Mouse (Mus musculus): ENCODE data around the gene Dennd1c. TPM values are rescaled to one million over a fixed set of nuclear protein-coding genes. Genes with fewer than 3 reads are reported as not detected.

Dennd1c gene
- polyA plus RNA-seq, 1 experiment from 2014 or later = 1.7 TPM

- Histone ChIP-seq H3K9ac (no peak overlapping the region), H3K4me1 (peaks cover 7% of the 10 kb centered on the region), H3K9me3 (no peaks in the 10 kb centered on the region), H3K27ac (replicated peaks) (no peak overlapping the region), H3K4me3 (0 out of 2 replicates have a peak overlapping the region, but pooled peaks have one; percentile 9), H3K36me3 (no peaks in the 10 kb centered on the region), H3K27me3 (replicated peaks) (peaks cover 42% of the 10 kb centered on the region), H3K4me2 (no peak overlapping the region)
- ATAC-seq (ENCODE audit: extremely low read depth, insufficient number of reproducible peaks, low FRiP score, low TSS enrichment) = no peak
- WGBS = 36% methylated on average over 8 of the region's 8 CpGs
These were observed 39.3 kb downstream of the Dennd1c start for GRCm38 (mm10) chr17:57038978-57039377.

DNA sequence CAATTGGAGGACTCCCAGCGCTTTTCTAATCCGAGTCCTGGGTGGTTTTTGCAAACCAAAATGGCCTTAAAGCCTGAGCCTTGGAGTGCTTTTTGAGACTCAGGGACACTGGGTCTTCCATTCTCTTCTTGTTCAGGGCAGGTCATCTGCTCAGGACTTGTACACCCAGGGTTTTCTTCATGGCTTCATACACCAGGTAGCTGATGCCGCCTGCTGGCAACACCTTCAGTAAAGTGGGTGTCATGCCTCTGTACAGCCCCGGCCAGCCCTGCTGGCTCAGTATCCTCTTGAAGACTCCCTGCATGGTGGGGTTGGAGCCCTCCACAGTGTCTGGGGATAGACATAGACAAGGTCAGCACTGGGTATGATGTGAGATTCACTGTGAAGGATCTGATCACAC lies 45.5 kb downstream of the Dennd1c start:
- no peak overlapping the region for H3K9ac ChIP-seq
- no peak overlapping the region; the same call in 1 of the 2 replicates for H3K4me3 ChIP-seq
- peaks cover 15% of the 10 kb centered on the region for H3K27me3 ChIP-seq (replicated peaks)
- ATAC-seq (ENCODE audit: extremely low read depth, insufficient number of reproducible peaks, low FRiP score, low TSS enrichment) = no peak
- H3K4me1 ChIP-seq = peaks cover 23% of the 10 kb centered on the region
- H3K27ac ChIP-seq (replicated peaks) = no peak overlapping the region
- H3K9me3 ChIP-seq = no peaks in the 10 kb centered on the region
- 85% methylated on average over 4 of the region's 4 CpGs for WGBS
- peaks cover 12% of the 10 kb centered on the region for H3K36me3 ChIP-seq
- peak overlapping the region; percentile 73; the same call in 1 of the 2 replicates for H3K4me2 ChIP-seq

DNA sequence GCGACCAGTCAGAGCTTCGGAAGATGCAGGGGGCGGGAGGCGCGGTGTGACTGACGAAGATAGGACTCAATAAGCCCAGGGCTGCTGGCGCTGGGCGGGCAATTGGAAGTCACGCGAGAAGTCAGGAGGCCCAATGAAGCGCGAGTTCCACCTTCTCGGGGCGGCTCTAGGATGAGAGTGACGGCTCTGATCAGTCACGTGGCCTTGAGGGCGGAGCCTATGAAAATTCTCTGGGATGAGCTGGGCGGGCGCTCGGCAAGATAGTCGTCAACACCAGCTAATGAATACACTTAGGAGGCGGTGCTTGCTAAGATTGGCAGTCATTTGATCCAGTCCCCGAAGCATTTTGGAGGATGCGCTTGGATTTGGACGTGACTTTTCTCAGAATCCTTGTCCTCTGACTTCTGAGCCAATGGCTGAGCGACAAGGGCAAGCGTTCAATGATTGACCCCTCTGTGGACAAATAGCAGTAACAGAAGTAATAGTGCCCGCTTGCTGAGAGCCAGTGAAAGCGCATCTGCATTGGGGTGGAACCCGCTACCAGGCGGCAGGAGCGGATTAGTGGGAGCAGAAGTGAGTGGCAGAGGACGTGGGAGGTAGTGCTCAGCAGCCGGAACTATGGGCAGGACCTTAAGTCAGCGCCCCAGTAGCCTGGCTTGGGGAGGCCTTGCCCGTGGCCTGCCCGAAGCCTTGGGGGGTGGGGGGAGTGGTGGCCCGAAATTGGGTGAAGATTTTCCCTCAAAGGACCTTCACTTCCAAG lies 46.5 kb downstream of the Dennd1c start:
- H3K36me3 ChIP-seq = peaks cover 22% of the 10 kb centered on the region
- peaks cover 5% of the 10 kb centered on the region; the same call in 1 of the 2 replicates for H3K27me3 ChIP-seq (replicated peaks)
- peaks cover 23% of the 10 kb centered on the region for H3K4me1 ChIP-seq
- peak overlapping the region; percentile 89 for H3K27ac ChIP-seq (replicated peaks)
- ATAC-seq (ENCODE audit: extremely low read depth, insufficient number of reproducible peaks, low FRiP score, low TSS enrichment) = peak; percentile 96
- H3K4me3 ChIP-seq = peak overlapping the region; percentile 95
- no peaks in the 10 kb centered on the region for H3K9me3 ChIP-seq
- WGBS = under 1% methylated on average over 38 of the region's 38 CpGs
- peak overlapping the region; percentile 77 for H3K9ac ChIP-seq
- peak overlapping the region; percentile 73 for H3K4me2 ChIP-seq

- WGBS = under 1% methylated on average over 87 of the region's 99 CpGs
- peak; percentile 1; the same call in 1 of the 2 replicates for ATAC-seq (ENCODE audit: extremely low read depth, insufficient number of reproducible peaks, low FRiP score, low TSS enrichment)
- Histone ChIP-seq H3K27me3 (replicated peaks) (no peaks in the 10 kb centered on the region), H3K4me1 (peaks cover 23% of the 10 kb centered on the region), H3K4me2 (peak within 1 kb of the TSS; percentile 92), H3K9me3 (no peaks in the 10 kb centered on the region), H3K4me3 (peak within 1 kb of the TSS; percentile 95), H3K36me3 (peaks cover 29% of the 10 kb centered on the region), H3K27ac (replicated peaks) (peak within 1 kb of the TSS; percentile 94), H3K9ac (peak within 1 kb of the TSS; percentile 100)
These were observed 47.2 kb downstream of the Dennd1c start, which contains the start of gene Khsrp for GRCm38 (mm10) chr17:57030931-57031660. Gene Khsrp, minus strand, starts transcription at chr17:57031522.

DNA sequence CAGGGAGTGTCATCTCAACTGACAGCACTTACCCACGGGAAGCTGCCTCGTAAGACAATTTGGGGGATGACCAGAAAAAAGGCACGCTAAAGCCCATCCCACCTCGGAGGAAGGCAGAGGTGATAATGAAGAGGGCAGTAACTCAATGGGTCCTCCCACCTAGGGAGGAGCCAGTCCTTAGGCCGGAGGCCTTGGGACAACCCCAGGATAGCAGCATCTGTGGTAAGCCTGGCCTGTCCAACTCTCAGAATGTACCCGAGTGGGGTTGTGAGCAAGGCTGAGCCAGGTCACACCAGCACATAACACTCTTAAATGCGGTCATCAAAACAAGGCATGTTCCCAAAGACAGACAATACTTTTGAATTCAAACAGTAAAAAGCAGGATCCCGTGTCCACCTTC lies 48.6 kb downstream of the Dennd1c start:
- no peaks in the 10 kb centered on the region for H3K27me3 ChIP-seq (replicated peaks)
- peak overlapping the region; percentile 92 for H3K4me2 ChIP-seq
- ATAC-seq (ENCODE audit: extremely low read depth, insufficient number of reproducible peaks, low FRiP score, low TSS enrichment) = no peak
- peaks cover 43% of the 10 kb centered on the region for H3K36me3 ChIP-seq
- no peaks in the 10 kb centered on the region for H3K9me3 ChIP-seq
- H3K4me1 ChIP-seq = peaks cover 23% of the 10 kb centered on the region
- H3K4me3 ChIP-seq = peak overlapping the region; percentile 95
- peak overlapping the region; percentile 100 for H3K9ac ChIP-seq
- WGBS = 24% methylated on average over 8 of the region's 8 CpGs
- H3K27ac ChIP-seq (replicated peaks) = peak overlapping the region; percentile 94; the same call in 1 of the 2 replicates

DNA sequence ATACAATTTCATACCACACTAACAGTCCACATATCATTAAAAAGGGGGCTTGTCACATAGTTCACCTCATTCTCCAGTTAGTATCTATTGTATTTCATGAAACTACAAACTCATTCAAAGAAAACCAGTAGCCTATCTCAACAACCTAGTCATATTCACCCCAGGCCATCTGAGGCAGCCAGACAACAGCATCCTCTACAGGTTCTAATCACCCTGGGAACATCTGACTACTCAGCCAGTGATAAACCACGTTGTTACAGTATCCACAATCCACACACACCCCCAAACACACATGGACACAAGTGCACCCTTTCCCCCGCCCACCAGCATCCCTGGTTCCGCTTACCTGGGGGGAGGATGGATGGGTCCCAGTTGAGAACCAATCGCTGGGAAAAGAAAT lies 50.8 kb downstream of the Dennd1c start:
- Histone ChIP-seq H3K27ac (replicated peaks) (no peak overlapping the region), H3K9me3 (no peaks in the 10 kb centered on the region), H3K4me3 (no peak overlapping the region), H3K9ac (no peak overlapping the region), H3K4me2 (no peak overlapping the region), H3K27me3 (replicated peaks) (no peaks in the 10 kb centered on the region), H3K36me3 (peaks cover 66% of the 10 kb centered on the region), H3K4me1 (peaks cover 20% of the 10 kb centered on the region)
- 84% methylated on average over 4 of the region's 4 CpGs for WGBS
- ATAC-seq (ENCODE audit: extremely low read depth, insufficient number of reproducible peaks, low FRiP score, low TSS enrichment) = no peak

GRCm38 (mm10) chr17:57020960-57021359 lies 57.4 kb downstream of the Dennd1c start:
- Histone ChIP-seq H3K4me3 (no peak overlapping the region), H3K9me3 (no peaks in the 10 kb centered on the region), H3K9ac (no peak overlapping the region), H3K27me3 (replicated peaks) (no peaks in the 10 kb centered on the region), H3K27ac (replicated peaks) (no peak overlapping the region), H3K36me3 (peaks cover 68% of the 10 kb centered on the region), H3K4me2 (no peak overlapping the region), H3K4me1 (no peaks in the 10 kb centered on the region)
- ATAC-seq (ENCODE audit: extremely low read depth, insufficient number of reproducible peaks, low FRiP score, low TSS enrichment) = no peak
- WGBS = 82% methylated on average over 5 of the region's 5 CpGs

DNA sequence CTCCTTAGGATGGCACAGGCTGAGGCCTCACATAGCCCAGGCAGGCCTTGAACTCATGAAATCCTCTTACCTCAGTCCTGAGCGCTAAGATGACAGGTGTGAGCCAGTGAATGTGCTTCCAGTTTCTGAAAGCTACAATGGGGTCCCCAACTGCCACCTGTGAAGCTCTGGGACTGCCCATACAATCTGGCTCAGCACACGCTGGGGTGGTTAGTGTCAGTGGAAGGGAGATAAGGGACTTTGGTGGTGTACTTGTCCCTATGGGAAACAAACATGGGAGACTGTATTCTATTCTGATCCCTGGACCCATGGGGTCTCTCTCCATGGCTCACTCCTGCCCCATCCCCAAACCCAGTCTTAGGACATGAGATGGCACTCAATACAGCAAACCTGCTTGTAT lies 58.6 kb downstream of the Dennd1c start:
- WGBS = 69% methylated on average over 2 of the region's 2 CpGs
- no peak overlapping the region for H3K9ac ChIP-seq
- H3K36me3 ChIP-seq = peaks cover 55% of the 10 kb centered on the region

More for the DNA sequence above, 58.6 kb downstream of the Dennd1c start:
- no peak overlapping the region for H3K27ac ChIP-seq (replicated peaks)
- H3K4me3 ChIP-seq = no peak overlapping the region
- H3K27me3 ChIP-seq (replicated peaks) = no peaks in the 10 kb centered on the region
- H3K4me2 ChIP-seq = no peak overlapping the region
- no peaks in the 10 kb centered on the region for H3K9me3 ChIP-seq
- H3K4me1 ChIP-seq = no peaks in the 10 kb centered on the region
- no peak for ATAC-seq (ENCODE audit: extremely low read depth, insufficient number of reproducible peaks, low FRiP score, low TSS enrichment)

Other genes with a start within 250 kb of the Dennd1c start
- 4.7 and 4.9 TPM in 2 replicates for gene Rfx2, start 247.5 kb downstream of the Dennd1c start, polyA plus RNA-seq (2015; fragmentation: Nextera tagmentation; extraction: Ambion mirVana)
- gene Acsbg2, start 204.1 kb downstream of the Dennd1c start, polyA plus RNA-seq (2015; fragmentation: Nextera tagmentation; extraction: Ambion mirVana) = not detected in 2 replicates
- 0.24 and 0.37 TPM in 2 replicates for gene 1700061G19Rik, start 203.0 kb downstream of the Dennd1c start, polyA plus RNA-seq (2015; fragmentation: Nextera tagmentation; extraction: Ambion mirVana)
- 32.6 and 34.8 TPM in 2 replicates for gene Mllt1, start 143.1 kb downstream of the Dennd1c start, polyA plus RNA-seq (2015; fragmentation: Nextera tagmentation; extraction: Ambion mirVana)
- 0.06 TPM in 1 of 2 replicates, not detected in the other for gene Acer1, start 96.4 kb downstream of the Dennd1c start, polyA plus RNA-seq (2015; fragmentation: Nextera tagmentation; extraction: Ambion mirVana)
- 110 and 125 TPM in 2 replicates for gene Clpp, start 88.2 kb downstream of the Dennd1c start, polyA plus RNA-seq (2015; fragmentation: Nextera tagmentation; extraction: Ambion mirVana)
- 45.7 and 56.8 TPM in 2 replicates for gene Alkbh7, start 81.2 kb downstream of the Dennd1c start, polyA plus RNA-seq (2015; fragmentation: Nextera tagmentation; extraction: Ambion mirVana)
- 0.35 TPM in 1 of 2 replicates, not detected in the other for gene Pspn, start 78.5 kb downstream of the Dennd1c start, polyA plus RNA-seq (2015; fragmentation: Nextera tagmentation; extraction: Ambion mirVana)
- gene Gtf2f1, start 67.2 kb downstream of the Dennd1c start, polyA plus RNA-seq (2015; fragmentation: Nextera tagmentation; extraction: Ambion mirVana) = 32.8 and 35.1 TPM in 2 replicates
- 0.37 and 0.48 TPM in 2 replicates for gene Gm17949, start 67.0 kb downstream of the Dennd1c start, polyA plus RNA-seq (2015; fragmentation: Nextera tagmentation; extraction: Ambion mirVana)
- 29.0 and 30.5 TPM in 2 replicates for gene Khsrp, start 47.0 kb downstream of the Dennd1c start, polyA plus RNA-seq (2015; fragmentation: Nextera tagmentation; extraction: Ambion mirVana)
- not detected in 2 replicates for gene Slc25a41, start 36.9 kb downstream of the Dennd1c start, polyA plus RNA-seq (2015; fragmentation: Nextera tagmentation; extraction: Ambion mirVana)
- gene Crb3, start 19.4 kb downstream of the Dennd1c start, polyA plus RNA-seq (2015; fragmentation: Nextera tagmentation; extraction: Ambion mirVana) = 2.3 and 2.5 TPM in 2 replicates
- gene Slc25a23, start 18.7 kb downstream of the Dennd1c start, polyA plus RNA-seq (2015; fragmentation: Nextera tagmentation; extraction: Ambion mirVana) = 13.2 and 14.0 TPM in 2 replicates
- 7.9 and 9.7 TPM in 2 replicates for gene Tubb4a, start 9.3 kb upstream of the Dennd1c start, polyA plus RNA-seq (2015; fragmentation: Nextera tagmentation; extraction: Ambion mirVana)
- 3.2 and 4.7 TPM in 2 replicates for gene Tnfsf9, start 26.8 kb upstream of the Dennd1c start, polyA plus RNA-seq (2015; fragmentation: Nextera tagmentation; extraction: Ambion mirVana)
- gene Cd70, start 71.3 kb upstream of the Dennd1c start, polyA plus RNA-seq (2015; fragmentation: Nextera tagmentation; extraction: Ambion mirVana) = not detected in 2 replicates
- 0.13 and 0.28 TPM in 2 replicates for gene Tnfsf14, start 115.7 kb upstream of the Dennd1c start, polyA plus RNA-seq (2015; fragmentation: Nextera tagmentation; extraction: Ambion mirVana)
- gene C3, start 149.6 kb upstream of the Dennd1c start, polyA plus RNA-seq (2015; fragmentation: Nextera tagmentation; extraction: Ambion mirVana) = 1.6 and 4.0 TPM in 2 replicates
- gene Gpr108, start 169.9 kb upstream of the Dennd1c start, polyA plus RNA-seq (2015; fragmentation: Nextera tagmentation; extraction: Ambion mirVana) = 25.5 and 26.4 TPM in 2 replicates
- gene Trip10, start 170.9 kb upstream of the Dennd1c start, polyA plus RNA-seq (2015; fragmentation: Nextera tagmentation; extraction: Ambion mirVana) = 35.2 and 39.7 TPM in 2 replicates
- gene Vav1, start 200.6 kb upstream of the Dennd1c start, polyA plus RNA-seq (2015; fragmentation: Nextera tagmentation; extraction: Ambion mirVana) = 1.8 and 2.4 TPM in 2 replicates